Mouse (Mus musculus): ENCODE measurements around the gene Pdzk1.

DNA sequence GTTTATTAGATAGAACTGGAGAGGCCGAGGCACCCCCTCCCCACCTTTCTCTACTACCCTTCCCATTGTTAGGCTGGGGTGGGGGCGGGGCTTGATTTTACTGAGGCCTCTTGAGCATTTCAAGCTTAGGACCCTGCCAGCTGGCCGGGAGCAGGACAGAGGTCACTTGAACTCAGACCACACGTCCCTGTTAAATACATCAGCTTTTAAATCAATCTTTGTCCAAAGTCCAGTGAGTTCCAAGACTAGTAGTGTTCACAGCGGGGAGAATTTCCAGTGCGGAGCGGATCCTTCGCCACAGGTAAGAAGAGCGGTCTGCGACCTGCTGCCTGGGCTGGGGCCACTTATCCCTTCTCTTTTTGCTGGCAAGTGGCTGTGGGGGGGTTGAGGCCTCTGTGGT lies 772 bp downstream of the Pdzk1 start:
- no peak for TF ChIP-seq CTCF (IDR thresholded peaks at IDR 0.05; ENCODE audit: control insufficient read depth, insufficient read depth, insufficient replicate concordance, low read depth, low read length)
- TF ChIP-seq POLR2A (IDR thresholded peaks at IDR 0.05; ENCODE audit: control insufficient read depth, low read depth, low read length) = no peak
